Mouse (Mus musculus) E14TG2a.4 (cell line): ENCODE results near the gene Snrpa1.

ENCODE experiments used
- H3K27me3 ChIP-seq: 2 replicates; pipeline ENCODE4 v1.6.1; 2014; ENCODE audit warnings: low read length, control low read depth; ENCODE audit not compliant: insufficient read depth
- H3K36me3 ChIP-seq: 2 replicates; pipeline ENCODE4 v1.6.1; 2014; ENCODE audit warnings: low read length, control low read depth; ENCODE audit not compliant: insufficient read depth
- H3K4me1 ChIP-seq: replicated peaks from 2 replicates; pipeline ENCODE4 v1.6.1; 2014; ENCODE audit warnings: low read depth, low read length, control low read depth
- H3K4me3 ChIP-seq: replicated peaks from 2 replicates; pipeline ENCODE4 v1.5.1; 2014; ENCODE audit warnings: mild to moderate bottlenecking, low read length
- H3K9me3 ChIP-seq: 2 replicates; pipeline ENCODE4 v1.6.1; 2014; ENCODE audit warnings: low read length, control low read depth
- CTCF ChIP-seq: conservative IDR thresholded peaks from 2 replicates; pipeline ENCODE4 v1.5.1; 2014; ENCODE audit warnings: low read length
- NANOG ChIP-seq: IDR thresholded peaks from 2 replicates; pipeline ENCODE4 v1.6.1; 2014; ENCODE audit warnings: borderline replicate concordance, low read length, mixed read lengths
- POU5F1 ChIP-seq: IDR thresholded peaks from 2 replicates; pipeline ENCODE4 v1.6.1; 2014; ENCODE audit warnings: low read length, borderline replicate concordance

The Snrpa1 gene

DNA sequence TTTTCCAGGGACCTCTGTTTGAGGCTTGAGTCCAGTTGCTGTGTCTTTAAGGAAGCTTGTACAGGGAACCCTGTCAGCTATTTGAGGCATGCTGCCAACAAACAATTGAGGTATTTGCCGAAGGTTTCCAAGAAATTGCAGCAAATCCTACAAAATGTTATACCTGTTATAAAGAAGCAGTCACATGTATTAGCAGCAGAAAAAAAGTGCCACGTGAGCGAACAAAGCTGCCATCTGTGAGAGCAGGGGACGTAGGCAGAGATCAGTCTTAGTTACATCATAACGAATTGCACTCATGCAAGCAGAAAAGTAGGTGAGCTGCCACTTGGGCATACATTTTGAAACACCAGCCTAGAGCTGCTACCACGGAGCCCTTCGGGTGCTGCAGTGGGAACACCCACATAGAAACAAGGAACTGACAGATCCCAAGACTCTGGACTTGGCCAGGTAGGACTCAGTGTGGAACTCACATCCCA is 47.8 kb downstream of the Snrpa1 start:
- no peaks in the 10 kb centered on the region for H3K36me3 ChIP-seq
- no peak for TF ChIP-seq NANOG
- TF ChIP-seq POU5F1: no peak
- no peak for TF ChIP-seq CTCF
- H3K4me3 ChIP-seq: no peak overlapping the region
- peaks cover 46% of the 10 kb centered on the region for H3K27me3 ChIP-seq
- H3K4me1 ChIP-seq: peaks cover 17% of the 10 kb centered on the region
- H3K9me3 ChIP-seq: no peaks in the 10 kb centered on the region

DNA sequence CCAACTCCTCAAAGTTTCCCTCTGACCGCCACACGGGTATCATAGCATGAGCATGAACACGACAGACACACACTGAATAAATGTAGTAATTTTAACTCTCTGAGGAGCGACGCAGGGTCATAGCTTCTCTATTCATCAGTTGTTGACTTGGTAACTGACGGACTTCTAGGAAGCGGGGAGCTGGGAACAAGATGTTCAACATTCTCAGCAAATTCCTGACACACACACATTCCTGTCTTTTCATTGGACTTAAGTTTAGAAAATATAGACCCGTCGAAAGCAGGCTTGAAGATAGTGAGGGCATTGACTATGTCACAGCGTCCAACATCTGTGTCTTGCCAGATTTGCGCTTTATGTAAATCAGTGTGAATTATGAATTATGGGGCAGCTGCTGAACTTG is 48.4 kb downstream of the Snrpa1 start:
- TF ChIP-seq NANOG (no peak), POU5F1 (no peak), CTCF (no peak)
- no peaks in the 10 kb centered on the region for H3K9me3 ChIP-seq
- no peak overlapping the region for H3K4me3 ChIP-seq
- H3K36me3 ChIP-seq: no peaks in the 10 kb centered on the region
- peaks cover 50% of the 10 kb centered on the region for H3K27me3 ChIP-seq
- peaks cover 17% of the 10 kb centered on the region for H3K4me1 ChIP-seq

DNA sequence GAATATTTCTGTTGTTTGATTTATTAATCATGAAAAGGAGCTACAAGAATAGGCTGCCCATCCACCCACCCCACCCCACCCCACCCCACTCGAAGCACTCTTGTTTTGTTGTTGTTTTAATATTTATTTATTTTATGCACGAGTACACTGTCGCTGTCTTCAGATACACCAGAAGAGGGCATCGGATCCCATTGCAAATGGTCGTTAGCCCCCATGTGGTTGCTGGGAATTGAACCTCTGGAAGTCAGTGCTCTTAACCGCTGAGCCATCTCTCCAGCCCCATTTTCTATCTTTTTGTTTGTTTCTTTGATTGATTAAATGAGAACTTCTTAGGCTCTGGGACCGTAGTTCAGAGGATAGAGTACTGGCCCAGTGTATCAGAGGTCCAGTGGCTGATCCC is 49.1 kb downstream of the Snrpa1 start:
- TF ChIP-seq POU5F1 (no peak), CTCF (no peak), NANOG (no peak)
- Histone ChIP-seq H3K4me1 (peaks cover 17% of the 10 kb centered on the region), H3K4me3 (no peak overlapping the region), H3K9me3 (no peaks in the 10 kb centered on the region), H3K36me3 (no peaks in the 10 kb centered on the region), H3K27me3 (peaks cover 52% of the 10 kb centered on the region)

DNA sequence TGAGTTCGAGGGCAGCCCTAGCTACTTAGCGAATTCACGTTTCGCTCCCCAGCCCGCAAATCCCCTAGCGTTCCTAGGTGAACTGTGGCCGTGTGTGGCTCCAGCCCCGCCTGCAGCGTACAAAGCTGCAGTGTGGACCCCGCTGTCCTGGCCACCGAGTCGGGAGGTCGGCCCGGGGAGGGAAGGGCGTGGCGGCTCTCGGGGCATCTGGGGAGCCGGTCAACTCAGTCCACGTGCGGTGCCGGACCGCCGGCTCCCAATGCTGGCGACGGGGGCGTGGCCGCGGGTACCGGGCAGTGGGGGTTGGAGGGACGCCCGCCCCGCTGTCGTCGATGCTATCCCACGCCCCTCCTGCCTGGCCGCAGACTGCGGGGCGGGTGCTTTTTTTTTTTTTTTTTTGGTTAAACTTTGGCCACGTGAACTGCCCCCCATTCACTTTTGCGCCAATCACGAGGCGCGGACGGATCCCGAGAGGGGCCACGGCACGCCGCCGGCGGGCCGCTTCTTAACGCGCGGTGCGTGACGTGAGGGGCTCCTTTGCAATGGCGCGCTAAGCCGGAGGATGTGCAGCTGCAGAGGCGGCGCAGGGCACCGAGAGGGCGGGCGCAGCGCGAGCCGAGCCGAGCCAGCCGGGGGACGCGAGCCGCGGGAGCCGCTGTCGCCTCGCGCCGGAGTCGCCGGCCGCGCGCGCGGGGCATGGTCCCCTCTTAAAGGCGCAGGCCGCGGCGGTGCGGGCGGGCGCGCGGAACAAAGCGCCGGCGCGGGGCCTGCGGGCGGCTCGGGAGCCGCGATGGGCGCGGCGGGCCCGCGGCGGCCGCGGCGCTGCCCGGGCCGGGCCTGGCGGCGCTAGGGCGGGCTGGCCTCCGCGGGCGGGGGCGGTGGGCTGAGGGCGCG is 50.4 kb downstream of the Snrpa1 start, which contains the start of gene Chsy1:
Chsy1 (plus strand) TSS at position 555 of the 894 bp plus-strand sequence.
- TF ChIP-seq NANOG: no peak
- no peak for TF ChIP-seq POU5F1
- no peak for TF ChIP-seq CTCF
- Histone ChIP-seq H3K9me3 (no peaks in the 10 kb centered on the region), H3K4me1 (peaks cover 17% of the 10 kb centered on the region), H3K36me3 (no peaks in the 10 kb centered on the region), H3K27me3 (peaks cover 43% of the 10 kb centered on the region), H3K4me3 (peak within 1 kb of the TSS; percentile 83)

DNA sequence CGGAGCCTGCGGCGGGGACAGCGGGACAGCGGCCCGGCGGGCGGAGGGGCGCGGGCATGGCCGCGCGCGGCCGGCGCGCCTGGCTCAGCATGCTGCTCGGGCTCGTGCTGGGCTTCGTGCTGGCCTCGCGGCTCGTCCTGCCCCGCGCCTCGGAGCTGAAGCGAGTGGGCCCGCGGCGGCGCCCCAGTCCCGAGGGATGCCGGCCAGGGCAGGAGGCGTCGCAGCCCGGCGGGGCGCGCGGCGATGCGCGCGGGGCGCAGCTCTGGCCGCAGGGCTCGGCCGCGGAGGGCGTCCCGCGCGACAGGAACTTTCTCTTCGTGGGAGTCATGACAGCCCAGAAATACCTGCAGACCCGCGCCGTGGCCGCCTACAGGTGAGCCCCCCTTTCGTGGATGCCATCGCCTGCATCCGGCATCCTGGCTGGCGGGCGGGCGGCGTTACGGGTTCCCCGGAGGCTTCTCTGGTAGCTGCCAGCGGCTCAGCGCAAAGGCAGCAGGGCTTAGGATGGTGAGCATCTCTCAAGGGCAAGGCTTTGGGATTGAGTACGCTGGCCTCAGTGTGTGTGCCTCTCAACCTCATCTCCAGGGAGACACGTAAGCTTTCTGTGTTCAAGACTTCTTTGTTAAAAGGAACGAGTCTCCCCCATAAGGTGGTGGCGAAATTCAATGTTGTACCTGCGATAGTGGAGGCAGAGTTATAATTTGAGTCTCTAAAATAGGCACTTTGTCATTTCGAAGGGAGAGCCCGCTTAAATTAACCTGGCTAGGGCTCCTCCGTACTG is 51.2 kb downstream of the Snrpa1 start:
- H3K4me1 ChIP-seq: peaks cover 23% of the 10 kb centered on the region
- H3K36me3 ChIP-seq: no peaks in the 10 kb centered on the region

DNA sequence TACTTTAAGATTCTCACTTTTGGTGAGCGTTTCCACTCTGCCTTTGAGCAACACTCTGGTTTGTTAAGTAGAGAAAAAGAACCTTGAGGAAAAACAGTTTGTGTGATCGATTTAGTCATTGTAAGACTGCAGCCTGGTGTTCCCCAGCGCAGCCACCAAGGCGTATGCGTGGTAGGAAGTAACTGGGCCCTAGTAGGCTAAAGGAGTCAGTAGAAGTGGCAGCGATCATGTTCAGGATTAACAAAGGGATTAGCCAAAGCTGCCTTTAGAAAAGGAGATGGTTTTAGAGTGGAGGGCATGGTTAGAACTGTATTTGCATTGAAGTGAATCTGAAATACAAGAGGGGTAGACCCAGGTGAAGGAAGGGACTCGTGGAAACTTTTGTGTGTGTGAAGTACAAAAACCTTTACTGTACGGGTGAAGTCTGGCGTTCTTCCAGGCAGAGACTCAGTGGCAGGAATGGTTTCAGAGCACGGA is 51.9 kb downstream of the Snrpa1 start:
- TF ChIP-seq POU5F1: no peak
- no peak for TF ChIP-seq CTCF
- TF ChIP-seq NANOG: no peak
- H3K4me3 ChIP-seq: peak overlapping the region; percentile 83

More for the DNA sequence above, 51.2 kb downstream of the Snrpa1 start:
- TF ChIP-seq POU5F1: no peak
- TF ChIP-seq CTCF: no peak
- no peak for TF ChIP-seq NANOG
- peak overlapping the region; percentile 83 for H3K4me3 ChIP-seq
- no peaks in the 10 kb centered on the region for H3K9me3 ChIP-seq
- H3K27me3 ChIP-seq: peaks cover 42% of the 10 kb centered on the region

DNA sequence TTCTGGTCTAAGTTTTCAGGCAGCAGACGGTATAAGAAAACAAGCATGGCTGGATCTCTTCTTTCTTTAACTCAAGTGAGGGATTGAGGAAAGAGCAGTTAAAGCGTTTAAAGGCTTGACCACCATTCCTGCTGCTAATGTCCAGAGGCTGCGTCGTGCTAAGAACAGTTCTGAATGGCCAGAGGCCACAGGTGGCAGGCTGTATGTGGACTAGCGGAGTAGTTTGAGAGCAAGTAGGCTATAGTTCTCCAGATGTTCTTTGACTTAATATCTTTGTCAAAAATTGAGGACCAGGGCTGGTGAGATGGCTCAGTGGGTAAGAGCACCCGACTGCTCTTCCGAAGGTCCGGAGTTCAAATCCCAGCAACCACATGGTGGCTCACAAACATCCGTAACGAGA is 52.4 kb downstream of the Snrpa1 start:
- no peaks in the 10 kb centered on the region for H3K9me3 ChIP-seq
- peaks cover 23% of the 10 kb centered on the region for H3K4me1 ChIP-seq
- no peaks in the 10 kb centered on the region for H3K36me3 ChIP-seq
- no peak overlapping the region for H3K4me3 ChIP-seq
- TF ChIP-seq POU5F1: no peak
- no peak for TF ChIP-seq CTCF
- no peak for TF ChIP-seq NANOG
- H3K27me3 ChIP-seq: peaks cover 39% of the 10 kb centered on the region

More for the DNA sequence above, 51.9 kb downstream of the Snrpa1 start:
- peaks cover 23% of the 10 kb centered on the region for H3K4me1 ChIP-seq
- H3K9me3 ChIP-seq: no peaks in the 10 kb centered on the region
- H3K36me3 ChIP-seq: no peaks in the 10 kb centered on the region
- H3K27me3 ChIP-seq: peaks cover 39% of the 10 kb centered on the region

DNA sequence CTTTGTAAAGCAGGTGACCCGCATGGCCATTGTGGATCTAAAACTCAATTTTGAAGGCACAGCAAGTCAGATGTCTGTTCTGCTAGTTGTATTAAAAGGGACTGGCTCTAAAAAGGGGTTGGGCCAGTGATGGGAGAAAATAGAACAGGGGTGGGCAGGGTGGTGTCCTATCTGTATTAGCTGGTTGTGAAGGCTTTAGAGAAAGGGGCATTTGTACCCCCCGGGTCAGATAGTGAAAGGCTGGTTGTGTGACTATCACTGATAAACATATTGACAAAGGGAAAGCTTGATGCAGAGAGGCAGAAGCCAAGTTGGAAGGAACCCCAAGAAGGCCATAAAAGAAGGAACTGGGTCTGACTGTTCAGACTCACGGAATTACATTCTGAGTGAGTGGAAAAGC is 54.8 kb downstream of the Snrpa1 start:
- H3K4me3 ChIP-seq: no peak overlapping the region
- peaks cover 26% of the 10 kb centered on the region for H3K27me3 ChIP-seq
- H3K4me1 ChIP-seq: peaks cover 24% of the 10 kb centered on the region
- no peaks in the 10 kb centered on the region for H3K36me3 ChIP-seq
- H3K9me3 ChIP-seq: no peaks in the 10 kb centered on the region
- no peak for TF ChIP-seq POU5F1
- TF ChIP-seq NANOG: no peak
- TF ChIP-seq CTCF: no peak
